Mouse (Mus musculus): ENCODE measurements around the gene Sema5b. TPM values are rescaled to one million over a fixed set of nuclear protein-coding genes. Genes with fewer than 3 reads are reported as not detected.

The Sema5b gene
- polyA plus RNA-seq, 1 experiment, result 22.3 TPM

GRCm38 (mm10) chr16:35591756-35592155, 50.8 kb downstream of the Sema5b start:
- DNase-seq (ENCODE audit: extremely low spot score in 1 of 2, low spot score in 1 of 2), result peak in 1 of 2 experiments; percentile 60

- no peak for DNase-seq (ENCODE audit: extremely low spot score in 1 of 2, low spot score in 1 of 2)
These were observed 51.5 kb downstream of the Sema5b start for GRCm38 (mm10) chr16:35592274-35593065.

GRCm38 (mm10) chr16:35593474-35593873, 52.5 kb downstream of the Sema5b start:
- no peak for DNase-seq (ENCODE audit: extremely low spot score in 1 of 2, low spot score in 1 of 2)

- no peak for DNase-seq (ENCODE audit: extremely low spot score in 1 of 2, low spot score in 1 of 2)
These were observed 55.3 kb downstream of the Sema5b start for GRCm38 (mm10) chr16:35596241-35596640.

- no peak for DNase-seq (ENCODE audit: extremely low spot score in 1 of 2, low spot score in 1 of 2)
These were observed 55.9 kb downstream of the Sema5b start for GRCm38 (mm10) chr16:35596661-35597350.

GRCm38 (mm10) chr16:35597991-35598390, 57.0 kb downstream of the Sema5b start:
- no peak for DNase-seq (ENCODE audit: extremely low spot score in 1 of 2, low spot score in 1 of 2)

GRCm38 (mm10) chr16:35598802-35599201, 57.9 kb downstream of the Sema5b start:
- DNase-seq (ENCODE audit: extremely low spot score in 1 of 2, low spot score in 1 of 2), result no peak

- DNase-seq (ENCODE audit: extremely low spot score in 1 of 2, low spot score in 1 of 2), result no peak
These were observed 59.3 kb downstream of the Sema5b start for GRCm38 (mm10) chr16:35600282-35600681.

- DNase-seq (ENCODE audit: extremely low spot score in 1 of 2, low spot score in 1 of 2), result no peak
These were observed 60.5 kb downstream of the Sema5b start for GRCm38 (mm10) chr16:35601426-35601825.

- DNase-seq (ENCODE audit: extremely low spot score in 1 of 2, low spot score in 1 of 2), result peak; percentile 52 to 78
These were observed 61.6 kb downstream of the Sema5b start for GRCm38 (mm10) chr16:35602529-35602928.

GRCm38 (mm10) chr16:35603729-35604522, 63.0 kb downstream of the Sema5b start:
- DNase-seq (ENCODE audit: extremely low spot score in 1 of 2, low spot score in 1 of 2), result peak; percentile 44 to 71

- no peak for DNase-seq (ENCODE audit: extremely low spot score in 1 of 2, low spot score in 1 of 2)
These were observed 66.3 kb downstream of the Sema5b start for GRCm38 (mm10) chr16:35607250-35607649.

- DNase-seq (ENCODE audit: extremely low spot score in 1 of 2, low spot score in 1 of 2), result no peak
These were observed 67.3 kb downstream of the Sema5b start for GRCm38 (mm10) chr16:35608244-35608643.

GRCm38 (mm10) chr16:35609561-35609960, 68.6 kb downstream of the Sema5b start:
- peak in 1 of 2 experiments; percentile 57 for DNase-seq (ENCODE audit: extremely low spot score in 1 of 2, low spot score in 1 of 2)

- peak in 1 of 2 experiments; percentile 57 for DNase-seq (ENCODE audit: extremely low spot score in 1 of 2, low spot score in 1 of 2)
These were observed 73.2 kb downstream of the Sema5b start for GRCm38 (mm10) chr16:35613851-35614804.

GRCm38 (mm10) chr16:35617732-35618131, 76.8 kb downstream of the Sema5b start:
- no peak for DNase-seq (ENCODE audit: extremely low spot score in 1 of 2, low spot score in 1 of 2)

- DNase-seq (ENCODE audit: extremely low spot score in 1 of 2, low spot score in 1 of 2), result peak in 1 of 2 experiments; percentile 52
These were observed 82.1 kb downstream of the Sema5b start for GRCm38 (mm10) chr16:35623026-35623425.

- no peak for DNase-seq (ENCODE audit: extremely low spot score in 1 of 2, low spot score in 1 of 2)
These were observed 83.0 kb downstream of the Sema5b start for GRCm38 (mm10) chr16:35623986-35624385.

- no peak for DNase-seq (ENCODE audit: extremely low spot score in 1 of 2, low spot score in 1 of 2)
These were observed 83.9 kb downstream of the Sema5b start for GRCm38 (mm10) chr16:35624877-35625276.
